Mouse (Mus musculus) cerebellum, postnatal 4 days (tissue): Measurements from ENCODE around the gene Tdpoz3.
"Not testable (repeated sequence)": the region's sequence is repeated elsewhere in the genome, so short reads cannot be mapped to it uniquely, and the experiment has no call there.

Experiments
- DNase-seq, 2 experiments: peaks; one replicate each; pipeline ENCODE4 v3.0.0; 2022; ENCODE audit warnings: low spot score in 2 of 2, mixed read lengths in 1 of 2

Gene Tdpoz3

GRCm38 (mm10) chr3:93825720-93826119 is at the start of gene Tdpoz3:
Gene Tdpoz3, plus strand, starts transcription at chr3:93826020.
- not testable (repeated sequence) for DNase-seq

DNA sequence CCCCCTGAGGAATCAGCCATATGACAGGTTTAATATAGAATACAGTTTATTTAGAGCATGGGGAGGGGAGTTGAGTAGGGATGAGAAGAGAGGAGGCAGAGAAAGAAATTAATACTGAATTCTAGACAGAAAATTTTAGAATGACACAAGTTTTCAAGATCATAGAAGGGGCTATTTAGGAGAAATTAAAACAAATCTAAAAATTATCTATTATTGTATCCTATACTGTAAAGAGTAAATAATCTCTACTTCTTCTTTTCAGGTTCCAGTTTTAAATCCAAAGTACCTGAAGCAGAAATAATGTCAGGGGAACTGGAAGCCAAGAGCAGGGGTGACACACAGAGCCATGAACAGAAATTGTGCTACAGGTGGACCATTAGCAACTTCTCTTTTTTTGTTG is 29.7 kb upstream of the Tdpoz3 start, which contains the start of gene Tdpoz4:
Tdpoz4 (plus strand) TSS at position 301 of the 400 bp plus-strand sequence.
- DNase-seq, result not testable (repeated sequence)

GRCm38 (mm10) chr3:93813341-93813740 is 12.5 kb upstream of the Tdpoz3 start:
- DNase-seq, result not testable (repeated sequence)

DNA sequence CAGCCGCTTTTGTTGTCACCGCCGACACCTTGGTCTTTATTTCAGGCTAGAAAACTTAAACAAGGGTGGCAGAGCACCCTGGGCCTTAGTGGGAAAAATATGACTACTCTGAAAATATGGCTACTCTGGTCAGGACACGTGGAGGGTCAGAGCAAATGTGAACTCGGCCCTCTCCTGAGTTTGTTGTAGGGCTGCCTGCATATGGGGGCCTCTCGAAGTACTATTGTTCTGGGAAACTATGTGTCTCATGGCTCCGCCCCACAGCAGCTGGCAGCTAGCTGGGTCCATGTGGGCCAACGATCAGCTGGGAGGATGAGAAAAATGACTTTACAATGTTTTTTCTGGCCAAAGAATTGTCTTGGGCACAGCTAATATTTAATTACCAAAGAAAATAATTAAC is 33.1 kb downstream of the Tdpoz3 start:
- not testable (repeated sequence) for DNase-seq

- not testable (repeated sequence) for DNase-seq
Observed at GRCm38 (mm10) chr3:93870635-93871034, 44.8 kb downstream of the Tdpoz3 start.
